Mouse (Mus musculus): ENCODE measurements around the gene Epsti1.

Gene Epsti1

GRCm38 (mm10) chr14:78015540-78016321 is 111.7 kb downstream of the Epsti1 start:
- no peak for DNase-seq (ENCODE audit: low spot score in 2 of 2)

GRCm38 (mm10) chr14:78016398-78016797 is 112.4 kb downstream of the Epsti1 start:
- DNase-seq (ENCODE audit: low spot score in 2 of 2), result no peak

- DNase-seq (ENCODE audit: low spot score in 2 of 2), result no peak
Observed at GRCm38 (mm10) chr14:78019935-78020334, 115.9 kb downstream of the Epsti1 start.

GRCm38 (mm10) chr14:78038876-78039275 is 134.8 kb downstream of the Epsti1 start:
- no peak for DNase-seq (ENCODE audit: low spot score in 2 of 2)

GRCm38 (mm10) chr14:78040643-78041042 is 136.6 kb downstream of the Epsti1 start:
- no peak for DNase-seq (ENCODE audit: low spot score in 2 of 2)

GRCm38 (mm10) chr14:78041886-78042526 is 138.0 kb downstream of the Epsti1 start:
- no peak for DNase-seq (ENCODE audit: low spot score in 2 of 2)

- no peak for DNase-seq (ENCODE audit: low spot score in 2 of 2)
Observed at GRCm38 (mm10) chr14:78043079-78043478, 139.0 kb downstream of the Epsti1 start.

- DNase-seq (ENCODE audit: low spot score in 2 of 2), result no peak
Observed at GRCm38 (mm10) chr14:78048258-78048657, 144.2 kb downstream of the Epsti1 start.

GRCm38 (mm10) chr14:78048674-78049073 is 144.6 kb downstream of the Epsti1 start:
- no peak for DNase-seq (ENCODE audit: low spot score in 2 of 2)
